ENCODE assay signal across 28 mouse cellular contexts in genomic region chr13:54103866-54104265, GRCm38 (mm10). TPM values are rescaled to one million over a fixed set of nuclear protein-coding genes. Genes with fewer than 3 reads are reported as not detected.
DNase-seq lines count a peak whose midpoint lies in the region; ATAC-seq and TF ChIP-seq lines count a peak whose summit lies in the region.
"Had no signal": no experiment of that assay in that cellular context is flagged by ENCODE, and none has a peak within 500 bp of the region (broad histone marks: within the 10 kb centered on the region; RNA-seq: fewer than 3 reads in every experiment).

No protein-coding gene starts in this region.

- TF ChIP-seq RAD21 in CH12.LX (IDR thresholded peaks at IDR 0.05; ENCODE audit: low read depth, low read length), result no peak

- intact Hi-C loops in heart, postnatal 36 days (cut with DNase I), result no loop called here

- no peak overlapping the region for H3K4me3 ChIP-seq in heart, postnatal 0 days (ENCODE audit: low read depth, low read length)
- no peak overlapping the region for H3K4me3 ChIP-seq in CH12.LX (replicated peaks in 1 of 3; ENCODE audit: low read depth in 2 of 3, low read length in 2 of 3, poor library complexity in 1 of 3)
- H3K4me3 ChIP-seq in kidney, embryonic 15.5 days (replicated peaks), result no peak overlapping the region
- H3K4me3 ChIP-seq in liver, postnatal 0 days (ENCODE audit: low read depth, low read length), result no peak overlapping the region
- H3K4me3 ChIP-seq: embryonic facial prominence, embryonic 12.5 days; embryonic facial prominence, embryonic 15.5 days; gastrocnemius, adult 2 months; hindbrain, embryonic 12.5 days; hindbrain, embryonic 15.5 days had no signal

- no peak for TF ChIP-seq CTCF in heart, postnatal 0 days (IDR thresholded peaks at IDR 0.05; ENCODE audit: low read depth)
- TF ChIP-seq CTCF in CH12.LX (conservative IDR thresholded peaks at IDR 0.05 in 1 of 2, IDR thresholded peaks at IDR 0.05 in 1 of 2; ENCODE audit: low read depth in 2 of 2, low read length in 2 of 2), result no peak
- no peak for TF ChIP-seq CTCF in liver, postnatal 0 days (IDR thresholded peaks at IDR 0.05; ENCODE audit: low read depth)

- peaks cover 29% of the 10 kb centered on the region for H3K36me3 ChIP-seq in heart, postnatal 0 days (replicated peaks; ENCODE audit: control insufficient read depth, insufficient read depth, low read length)
- H3K36me3 ChIP-seq in CH12.LX (replicated peaks in 1 of 2; ENCODE audit: control insufficient read depth in 1 of 2, insufficient read depth in 1 of 2, low read length in 1 of 2), result peaks cover 54 to 90% of the 10 kb centered on the region in 2 experiments
- H3K36me3 ChIP-seq in kidney, embryonic 15.5 days, result peaks cover 69% of the 10 kb centered on the region
- peaks cover 46% of the 10 kb centered on the region for H3K36me3 ChIP-seq in liver, postnatal 0 days (replicated peaks; ENCODE audit: insufficient read depth, low read length)

- no peaks in the 10 kb centered on the region for H3K9me3 ChIP-seq in heart, postnatal 0 days (replicated peaks; ENCODE audit: control insufficient read depth, low read length)
- no peaks in the 10 kb centered on the region for H3K9me3 ChIP-seq in CH12.LX (replicated peaks; ENCODE audit: low read length)
- H3K9me3 ChIP-seq in kidney, embryonic 15.5 days (replicated peaks), result no peaks in the 10 kb centered on the region
- H3K9me3 ChIP-seq in liver, postnatal 0 days (ENCODE audit: low read length), result no peaks in the 10 kb centered on the region
- H3K9me3 ChIP-seq: embryonic facial prominence, embryonic 12.5 days; embryonic facial prominence, embryonic 15.5 days; G1E; hindbrain, embryonic 12.5 days; hindbrain, embryonic 15.5 days had no signal

- H3K4me1 ChIP-seq in heart, postnatal 0 days (ENCODE audit: control insufficient read depth, insufficient read depth), result 0 out of 2 replicates have a peak, but pooled peaks cover 13% of the 10 kb centered on the region
- H3K4me1 ChIP-seq in CH12.LX (ENCODE audit: control insufficient read depth in 1 of 2, insufficient read depth in 2 of 2), result peaks cover 20 to 43% of the 10 kb centered on the region in 2 experiments
- H3K4me1 ChIP-seq in kidney, embryonic 15.5 days, result no peaks in the 10 kb centered on the region
- peaks cover 4% of the 10 kb centered on the region; the same call in 1 of the 2 replicates for H3K4me1 ChIP-seq in liver, postnatal 0 days (ENCODE audit: insufficient read depth)
- H3K4me1 ChIP-seq: embryonic facial prominence, embryonic 12.5 days; embryonic facial prominence, embryonic 15.5 days; hindbrain, embryonic 12.5 days; hindbrain, embryonic 15.5 days had no signal

- DNase-seq in heart, postnatal 0 days (ENCODE audit: low spot score), result peak; percentile 35
- DNase-seq in heart, postnatal 36 days, result no peak
- DNase-seq in 416B (ENCODE audit: low read depth), result peak; percentile 77
- DNase-seq in CH12.LX (ENCODE audit: extremely low read depth), result peak; percentile 72
- DNase-seq in adrenal gland, postnatal 14 days, result peak; percentile 52
- DNase-seq in liver, postnatal 0 days, result no peak
- DNase-seq: B cell, adult 2 months; cerebellum, adult 11 months; cerebellum, adult 2 months; cerebellum, adult 9-11 months; cerebellum, postnatal 25 days; forebrain, postnatal 0 days; gastrocnemius, adult 2 months; gastrocnemius, postnatal 14 days; heart, adult 11 months; heart, postnatal 10 days; kidney, adult 2 months had no signal

- TF ChIP-seq EP300 in heart, postnatal 0 days (IDR thresholded peaks at IDR 0.05; ENCODE audit: low read depth), result no peak
- 0 out of 2 replicates have a peak, but pooled peaks have one; percentile 16 for TF ChIP-seq EP300 in CH12.LX (IDR thresholded peaks at IDR 0.05; ENCODE audit: low read length)
- no peak for TF ChIP-seq EP300 in liver, postnatal 0 days (IDR thresholded peaks at IDR 0.05; ENCODE audit: low read depth)

- dilution Hi-C loops in CH12.LX (cut with MboI; ENCODE audit: extremely low pct_ligation_motif_present, extremely low pct_unique_long_range_greater_than_20kb, low sequenced_read_pairs), result no loop called here

- ATAC-seq in heart, postnatal 0 days (ENCODE audit: insufficient read depth, low read depth), result no peak; the same call in 1 of the 2 replicates
- ATAC-seq in kidney, embryonic 15.5 days (replicated peaks; ENCODE audit: low FRiP score), result no peak
- no peak for ATAC-seq in liver, postnatal 0 days
- ATAC-seq: forebrain, embryonic 14.5 days; forebrain, postnatal 0 days; intestine, postnatal 0 days had no signal

- TF ChIP-seq POLR2A in CH12.LX (IDR thresholded peaks at IDR 0.05; ENCODE audit: low read depth, low read length), result no peak

- no peaks in the 10 kb centered on the region for H3K79me2 ChIP-seq in CH12.LX (replicated peaks; ENCODE audit: control insufficient read depth, extremely low read depth, insufficient read depth, poor library complexity, severe bottlenecking)

- H3K27ac ChIP-seq in heart, postnatal 0 days (ENCODE audit: low read depth), result no peak overlapping the region
- no peak overlapping the region; the same call in 1 of the 2 replicates for H3K27ac ChIP-seq in CH12.LX (ENCODE audit: insufficient read depth, low read depth)
- no peak overlapping the region for H3K27ac ChIP-seq in kidney, embryonic 15.5 days
- H3K27ac ChIP-seq in liver, postnatal 0 days (ENCODE audit: low read depth), result no peak overlapping the region
- H3K27ac ChIP-seq: embryonic facial prominence, embryonic 12.5 days; embryonic facial prominence, embryonic 15.5 days; gastrocnemius, adult 2 months; hindbrain, embryonic 12.5 days; hindbrain, embryonic 15.5 days had no signal

- 58% methylated on average over 10 of the region's 10 CpGs for WGBS in heart, postnatal 0 days
- 57% methylated on average over 10 of the region's 10 CpGs for WGBS in kidney, embryonic 15.5 days
- WGBS in liver, postnatal 0 days (ENCODE audit: insufficient replicate concordance), result 84% methylated on average over 10 of the region's 10 CpGs

- in situ Hi-C loops in CH12.LX (cut with MboI; ENCODE audit: low pct_ligation_motif_present, low pct_unique_long_range_greater_than_20kb, low sequenced_read_pairs), result no loop called here

- H3K9ac ChIP-seq in heart, postnatal 0 days (replicated peaks; ENCODE audit: low read depth, low read length), result no peak overlapping the region
- no peak overlapping the region for H3K9ac ChIP-seq in CH12.LX (ENCODE audit: insufficient read depth, low read depth)
- no peak overlapping the region for H3K9ac ChIP-seq in kidney, embryonic 15.5 days
- H3K9ac ChIP-seq in liver, postnatal 0 days (replicated peaks), result no peak overlapping the region
- H3K9ac ChIP-seq: embryonic facial prominence, embryonic 12.5 days; embryonic facial prominence, embryonic 15.5 days; forebrain, postnatal 0 days; hindbrain, embryonic 12.5 days; hindbrain, embryonic 15.5 days had no signal

- H3K27me3 ChIP-seq in heart, postnatal 0 days (ENCODE audit: control insufficient read depth, insufficient read depth, low read length), result no peaks in the 10 kb centered on the region
- no peaks in the 10 kb centered on the region for H3K27me3 ChIP-seq in CH12.LX (replicated peaks)
- no peaks in the 10 kb centered on the region for H3K27me3 ChIP-seq in kidney, embryonic 15.5 days
- no peaks in the 10 kb centered on the region for H3K27me3 ChIP-seq in liver, postnatal 0 days (ENCODE audit: insufficient read depth, low read length)
- H3K27me3 ChIP-seq: embryonic facial prominence, embryonic 12.5 days; embryonic facial prominence, embryonic 15.5 days; hindbrain, embryonic 12.5 days; hindbrain, embryonic 15.5 days had no signal

- H3K4me2 ChIP-seq in heart, postnatal 0 days (ENCODE audit: low read depth, low read length), result no peak overlapping the region
- H3K4me2 ChIP-seq in CH12.LX (ENCODE audit: insufficient read depth, low read depth, poor library complexity, severe bottlenecking), result peak overlapping the region; percentile 52
- H3K4me2 ChIP-seq in kidney, embryonic 15.5 days, result no peak overlapping the region
- no peak overlapping the region for H3K4me2 ChIP-seq in liver, postnatal 0 days (ENCODE audit: low read depth, low read length)
- H3K4me2 ChIP-seq: embryonic facial prominence, embryonic 12.5 days; embryonic facial prominence, embryonic 15.5 days; heart, embryonic 11.5 days; hindbrain, embryonic 12.5 days; hindbrain, embryonic 15.5 days had no signal

TF ChIP-seq in CH12.LX, 34 proteins besides CTCF, POLR2A, EP300 and RAD21 (continues in another document):
- TF ChIP-seq NRF1 (IDR thresholded peaks at IDR 0.05; ENCODE audit: low read depth, low read length) (no peak), POLR2AphosphoS2 (IDR thresholded peaks at IDR 0.05; ENCODE audit: low read depth, low read length) (no peak), ETS1 (conservative IDR thresholded peaks at IDR 0.05; ENCODE audit: low read depth, low read length) (peak; percentile 80), USF1 (IDR thresholded peaks at IDR 0.05; ENCODE audit: low read depth, low read length) (peak; percentile 29; the same call in 1 of the 2 replicates), USF2 (conservative IDR thresholded peaks at IDR 0.05; ENCODE audit: low read depth, low read length) (peak; percentile 42; the same call in 1 of the 2 replicates), JUN (IDR thresholded peaks at IDR 0.05; ENCODE audit: insufficient read depth, low read depth, low read length) (no peak), MYC (IDR thresholded peaks at IDR 0.05; ENCODE audit: low read depth, low read length) (peak; percentile 87), IRF4 (IDR thresholded peaks at IDR 0.05; ENCODE audit: low read depth, low read length) (0 out of 2 replicates have a peak, but pooled peaks have one; percentile 50)

RNA-seq across cellular contexts. Expression of gene Sfxn1, which starts 32.2 kb away (rescaled TPM):
- total RNA-seq in heart, postnatal 0 days (2014; rRNA removed; ENCODE audit: low replicate concordance), result 5.4 and 8.8 TPM in 2 replicates
- 13.6 and 13.8 TPM in 2 replicates for polyA plus RNA-seq in heart, postnatal 0 days (2015; fragmentation: Nextera tagmentation; extraction: Ambion mirVana)
- 1 to 10 TPM; 5.8 to 7.9 TPM for total RNA-seq in heart, postnatal 36 days (2021)
- total RNA-seq in CH12.LX (2012; rRNA removed), result 71.7 and 84.1 TPM in 2 replicates
- 97.1 and 98.0 TPM in 2 replicates for total RNA-seq in CH12.LX (2014; rRNA removed)
- 118 and 147 TPM in 2 replicates for polyA plus RNA-seq in CH12.LX (2012; ENCODE audit: insufficient read length, low read depth)
- total RNA-seq in adrenal gland, postnatal 14 days (2021), result 62.8 and 65.8 TPM in 2 replicates
- 95.7 and 97.2 TPM in 2 replicates for polyA plus RNA-seq in kidney, embryonic 15.5 days (2015; fragmentation: Nextera tagmentation; extraction: Ambion mirVana)
- polyA plus RNA-seq in liver, postnatal 0 days (2015; fragmentation: Nextera tagmentation; extraction: Ambion mirVana), result 66.4 and 67.7 TPM in 2 replicates

RNA-seq across cellular contexts. Expression of gene Drd1, which starts 48.4 kb away (rescaled TPM):
- total RNA-seq in heart, postnatal 0 days (2014; rRNA removed; ENCODE audit: low replicate concordance), result 0.61 TPM in 1 of 2 replicates, not detected in the other
- polyA plus RNA-seq in heart, postnatal 0 days (2015; fragmentation: Nextera tagmentation; extraction: Ambion mirVana), result 0.11 and 0.15 TPM in 2 replicates
- under 1 TPM; 0.39 to 0.84 TPM for total RNA-seq in heart, postnatal 36 days (2021)
- total RNA-seq in CH12.LX (2012; rRNA removed) (not detected in 2 replicates), CH12.LX (2014; rRNA removed) (not detected in 2 replicates)
- polyA plus RNA-seq in CH12.LX (2012; ENCODE audit: insufficient read length, low read depth), result not detected in 2 replicates
- 0.30 and 0.34 TPM in 2 replicates for total RNA-seq in adrenal gland, postnatal 14 days (2021)
- polyA plus RNA-seq in kidney, embryonic 15.5 days (2015; fragmentation: Nextera tagmentation; extraction: Ambion mirVana), result 0.32 and 0.49 TPM in 2 replicates
- polyA plus RNA-seq in liver, postnatal 0 days (2015; fragmentation: Nextera tagmentation; extraction: Ambion mirVana), result not detected in 2 replicates
- total RNA-seq: hematopoietic stem cell, adult 5-6 weeks had no signal
- polyA plus RNA-seq: G1E; heart, embryonic 11.5 days; heart, embryonic 14.5 days had no signal

Comparison
In these comparisons a context has a peak if more than half of its experiments do, and no peak if none do; other contexts are left out.
1. DNase-seq: peak in heart, postnatal 0 days (single experiment), 416B (single experiment), CH12.LX (single experiment) and adrenal gland, postnatal 14 days (single experiment); none in heart, postnatal 36 days (0 of 2) and liver, postnatal 0 days (single experiment).